Mouse (Mus musculus) forebrain, embryonic 12.5 days (tissue): Measurements from ENCODE around the gene Dgkh. TPM values are rescaled to one million over a fixed set of nuclear protein-coding genes. Genes with fewer than 3 reads are reported as not detected.

ENCODE experiments used
- ATAC-seq: fragments of 200-750 bp; cut with Nextera tagmentation; 2 replicates; pipeline ENCODE4 v1.8.0; 2017; ENCODE audit warnings: moderate TSS enrichment; ENCODE audit not compliant: low FRiP score
- H3K27ac ChIP-seq: fragments of 300-500 bp; sonication (generic); 2 replicates; pipeline ENCODE4 v1.5.1; 2016; ENCODE audit warnings: mild to moderate bottlenecking
- H3K27me3 ChIP-seq: fragments of 300-500 bp; sonication (generic); 2 replicates; pipeline ENCODE4 v1.6.1; 2016; ENCODE audit warnings: mild to moderate bottlenecking
- H3K36me3 ChIP-seq: fragments of 300-500 bp; sonication (generic); replicated peaks from 2 replicates; pipeline ENCODE4 v1.6.1; 2016; ENCODE audit warnings: mild to moderate bottlenecking
- H3K4me1 ChIP-seq: fragments of 300-500 bp; sonication (generic); 2 replicates; pipeline ENCODE4 v1.6.1; 2016
- H3K4me2 ChIP-seq: fragments of 300-500 bp; sonication (generic); 2 replicates; pipeline ENCODE4 v1.6.1; 2016; ENCODE audit warnings: mild to moderate bottlenecking, moderate library complexity
- H3K4me3 ChIP-seq: fragments of 300-500 bp; sonication (generic); replicated peaks from 2 replicates; pipeline ENCODE4 v1.5.1; 2016; ENCODE audit warnings: mild to moderate bottlenecking
- H3K9ac ChIP-seq: fragments of 300-500 bp; sonication (generic); 2 replicates; pipeline ENCODE4 v1.6.1; 2016; ENCODE audit warnings: mild to moderate bottlenecking
- H3K9me3 ChIP-seq: fragments of 300-500 bp; sonication (generic); 2 replicates; pipeline ENCODE4 v1.6.1; 2016
- WGBS: fragments of 180-500 bp; shearing (Covaris S2); methylation state at CpG from one replicate; pipeline ENCODE4 v1.1.7; 2016; 5-methylcytosine and 5-hydroxymethylcytosine counted together
- polyA plus RNA-seq: library from polyadenylated mRNA; unstranded; fragments of >200 nt; fragmentation: Nextera tagmentation; extraction: Ambion mirVana; gene quantifications from 2 replicates; pipeline ENCODE4 v1.2.1, GENCODE M21; 2016

Gene Dgkh
- polyA plus RNA-seq, 1 experiment from 2014 or later, result 1.6 TPM

- Histone ChIP-seq H3K9me3 (no peaks in the 10 kb centered on the region), H3K4me1 (peaks cover 16% of the 10 kb centered on the region), H3K4me3 (no peak overlapping the region), H3K27me3 (no peaks in the 10 kb centered on the region), H3K4me2 (no peak overlapping the region), H3K27ac (no peak overlapping the region), H3K36me3 (no peaks in the 10 kb centered on the region), H3K9ac (no peak overlapping the region)
- no peak for ATAC-seq
- 89% methylated on average over 1 of the region's 1 CpGs for WGBS
These were observed 192.8 kb downstream of the Dgkh start for GRCm38 (mm10) chr14:78539821-78540220.

- 50% methylated on average over 5 of the region's 5 CpGs for WGBS
- H3K9ac ChIP-seq, result no peak overlapping the region
- no peaks in the 10 kb centered on the region for H3K36me3 ChIP-seq
- peaks cover 22% of the 10 kb centered on the region for H3K4me1 ChIP-seq
- H3K4me3 ChIP-seq, result no peak overlapping the region
- no peak for ATAC-seq
- H3K9me3 ChIP-seq, result no peaks in the 10 kb centered on the region
- H3K27me3 ChIP-seq, result no peaks in the 10 kb centered on the region
- no peak overlapping the region for H3K4me2 ChIP-seq
- H3K27ac ChIP-seq, result no peak overlapping the region
These were observed 193.8 kb downstream of the Dgkh start for GRCm38 (mm10) chr14:78538572-78539320.

GRCm38 (mm10) chr14:78537551-78537950 lies 195.0 kb downstream of the Dgkh start:
- Histone ChIP-seq H3K27ac (peak overlapping the region; percentile 92), H3K4me2 (peak overlapping the region; percentile 61), H3K9me3 (no peaks in the 10 kb centered on the region), H3K4me1 (peaks cover 23% of the 10 kb centered on the region), H3K9ac (peak overlapping the region; percentile 60; the same call in 1 of the 2 replicates), H3K27me3 (no peaks in the 10 kb centered on the region), H3K36me3 (no peaks in the 10 kb centered on the region), H3K4me3 (peak overlapping the region; percentile 88; the same call in 1 of the 2 replicates)
- WGBS, result 36% methylated on average over 6 of the region's 6 CpGs
- ATAC-seq, result no peak

GRCm38 (mm10) chr14:78536281-78537165 lies 196.1 kb downstream of the Dgkh start, which contains the start of gene Akap11:
Gene Akap11, minus strand, starts transcription at chr14:78536808.
- Histone ChIP-seq H3K9ac (peak within 1 kb of the TSS; percentile 92), H3K9me3 (no peaks in the 10 kb centered on the region), H3K4me3 (peak within 1 kb of the TSS; percentile 88), H3K27ac (peak within 1 kb of the TSS; percentile 92), H3K27me3 (no peaks in the 10 kb centered on the region), H3K36me3 (no peaks in the 10 kb centered on the region), H3K4me2 (peak within 1 kb of the TSS; percentile 61), H3K4me1 (peaks cover 23% of the 10 kb centered on the region)
- under 1% methylated on average over 82 of the region's 82 CpGs for WGBS
- ATAC-seq, result peak; percentile 98

GRCm38 (mm10) chr14:78535366-78535765 lies 197.2 kb downstream of the Dgkh start:
- H3K4me3 ChIP-seq, result peak overlapping the region; percentile 88
- no peak for ATAC-seq
- peak overlapping the region; percentile 61 for H3K4me2 ChIP-seq
- H3K27me3 ChIP-seq, result no peaks in the 10 kb centered on the region
- H3K9me3 ChIP-seq, result no peaks in the 10 kb centered on the region
- no peaks in the 10 kb centered on the region for H3K36me3 ChIP-seq
- peaks cover 23% of the 10 kb centered on the region for H3K4me1 ChIP-seq
- H3K27ac ChIP-seq, result peak overlapping the region; percentile 59; the same call in 1 of the 2 replicates
- 34% methylated on average over 2 of the region's 2 CpGs for WGBS
- peak overlapping the region; percentile 92 for H3K9ac ChIP-seq

GRCm38 (mm10) chr14:78534651-78535050 lies 197.9 kb downstream of the Dgkh start:
- H3K4me2 ChIP-seq, result no peak overlapping the region
- no peak overlapping the region for H3K27ac ChIP-seq
- no peaks in the 10 kb centered on the region for H3K36me3 ChIP-seq
- WGBS, result 84% methylated on average over 5 of the region's 5 CpGs
- H3K9me3 ChIP-seq, result no peaks in the 10 kb centered on the region
- no peak overlapping the region for H3K4me3 ChIP-seq
- H3K9ac ChIP-seq, result no peak overlapping the region
- ATAC-seq, result no peak
- H3K4me1 ChIP-seq, result peaks cover 23% of the 10 kb centered on the region
- no peaks in the 10 kb centered on the region for H3K27me3 ChIP-seq

- ATAC-seq, result no peak
- H3K4me1 ChIP-seq, result peaks cover 23% of the 10 kb centered on the region
- H3K4me3 ChIP-seq, result no peak overlapping the region
- H3K27ac ChIP-seq, result no peak overlapping the region
- 88% methylated on average over 3 of the region's 3 CpGs for WGBS
- H3K9me3 ChIP-seq, result no peaks in the 10 kb centered on the region
- no peak overlapping the region for H3K9ac ChIP-seq
- H3K36me3 ChIP-seq, result no peaks in the 10 kb centered on the region
- no peaks in the 10 kb centered on the region for H3K27me3 ChIP-seq
- H3K4me2 ChIP-seq, result no peak overlapping the region
These were observed 198.9 kb downstream of the Dgkh start for GRCm38 (mm10) chr14:78533701-78534100.

GRCm38 (mm10) chr14:78532345-78532744 lies 200.2 kb downstream of the Dgkh start:
- no peak overlapping the region for H3K9ac ChIP-seq
- no peaks in the 10 kb centered on the region for H3K36me3 ChIP-seq
- no peak for ATAC-seq
- H3K4me1 ChIP-seq, result peaks cover 20% of the 10 kb centered on the region
- no peaks in the 10 kb centered on the region for H3K27me3 ChIP-seq
- no peak overlapping the region for H3K4me3 ChIP-seq
- no peak overlapping the region for H3K27ac ChIP-seq
- H3K9me3 ChIP-seq, result no peaks in the 10 kb centered on the region
- WGBS, result 93% methylated on average over 6 of the region's 6 CpGs
- H3K4me2 ChIP-seq, result no peak overlapping the region

- Histone ChIP-seq H3K9me3 (no peaks in the 10 kb centered on the region), H3K36me3 (no peaks in the 10 kb centered on the region), H3K9ac (no peak overlapping the region), H3K4me2 (no peak overlapping the region), H3K27ac (no peak overlapping the region), H3K4me1 (peaks cover 12% of the 10 kb centered on the region), H3K27me3 (no peaks in the 10 kb centered on the region), H3K4me3 (no peak overlapping the region)
- no peak for ATAC-seq
- WGBS, result 81% methylated on average over 3 of the region's 3 CpGs
These were observed 202.3 kb downstream of the Dgkh start for GRCm38 (mm10) chr14:78530256-78530655.

- no peak overlapping the region for H3K4me2 ChIP-seq
- H3K9ac ChIP-seq, result no peak overlapping the region
- no peaks in the 10 kb centered on the region for H3K27me3 ChIP-seq
- 92% methylated on average over 8 of the region's 8 CpGs for WGBS
- no peak for ATAC-seq
- H3K4me1 ChIP-seq, result peaks cover 5% of the 10 kb centered on the region
- no peaks in the 10 kb centered on the region for H3K9me3 ChIP-seq
- H3K4me3 ChIP-seq, result no peak overlapping the region
- no peaks in the 10 kb centered on the region for H3K36me3 ChIP-seq
- no peak overlapping the region for H3K27ac ChIP-seq
These were observed 203.8 kb downstream of the Dgkh start for GRCm38 (mm10) chr14:78528461-78529425.

GRCm38 (mm10) chr14:78526907-78527306 lies 205.7 kb downstream of the Dgkh start:
- no peak for ATAC-seq
- Histone ChIP-seq H3K9me3 (no peaks in the 10 kb centered on the region), H3K36me3 (0 out of 2 replicates have a peak, but pooled peaks cover 2% of the 10 kb centered on the region), H3K4me2 (no peak overlapping the region), H3K9ac (no peak overlapping the region), H3K4me1 (peaks cover 3% of the 10 kb centered on the region; the same call in 1 of the 2 replicates), H3K4me3 (no peak overlapping the region), H3K27ac (no peak overlapping the region), H3K27me3 (no peaks in the 10 kb centered on the region)
- WGBS, result 78% methylated on average over 6 of the region's 6 CpGs
